Mouse (Mus musculus) MEL (cell line): ENCODE data around the gene Abl1. TPM values are rescaled to one million over a fixed set of nuclear protein-coding genes. Genes with fewer than 3 reads are reported as not detected.
A peak's percentile ranks its signal among the peaks of the same experiment; 100 is the strongest.

ENCODE experiments used
- DNase-seq: peaks from one replicate; pipeline ENCODE4 v3.0.0; 2011; ENCODE audit warnings: low read depth, low spot score
- H3K27ac ChIP-seq: 2 replicates; pipeline ENCODE4 v1.5.1; 2012; ENCODE audit warnings: low read depth, mild to moderate bottlenecking, control low read depth, low read length, moderate library complexity; ENCODE audit not compliant: control insufficient read depth
- H3K27me3 ChIP-seq, 2 experiments: fragments of 150-350 bp in 1 of 2; sonication (generic) in 1 of 2; 2 replicates each; pipeline ENCODE4 v1.6.1; 2012; ENCODE audit warnings: low read length in 2 of 2, mild to moderate bottlenecking in 2 of 2, improper control_type of control experiment in 1 of 2, moderate library complexity in 1 of 2; ENCODE audit not compliant: insufficient read depth in 2 of 2, control insufficient read depth in 1 of 2
- H3K36me3 ChIP-seq, 2 experiments: 2 replicates each; pipeline ENCODE4 v1.6.1; 2012 to 2014; ENCODE audit warnings: low read length in 2 of 2, improper control_type of control experiment in 1 of 2, inconsistent platforms in 1 of 2, mild to moderate bottlenecking in 1 of 2; ENCODE audit not compliant: insufficient read depth in 2 of 2, control insufficient read depth in 1 of 2
- H3K4me1 ChIP-seq, 2 experiments: fragments of 150-350 bp in 1 of 2; sonication (generic) in 1 of 2; 2 replicates each; pipeline ENCODE4 v1.6.1; 2012; ENCODE audit warnings: low read length in 2 of 2, improper control_type of control experiment in 1 of 2, mild to moderate bottlenecking in 1 of 2; ENCODE audit not compliant: insufficient read depth in 2 of 2, control insufficient read depth in 1 of 2
- H3K4me3 ChIP-seq, 2 experiments: fragments of 150-350 bp in 1 of 2; sonication (generic) in 1 of 2; 2 replicates each; pipeline ENCODE4 v1.5.1; 2012; ENCODE audit warnings: low read depth in 2 of 2, low read length in 2 of 2, mild to moderate bottlenecking in 2 of 2, moderate library complexity in 2 of 2, control low read depth in 1 of 2, improper control_type of control experiment in 1 of 2; ENCODE audit not compliant: control insufficient read depth in 1 of 2, insufficient read depth in 1 of 2
- H3K79me2 ChIP-seq: 2 replicates; pipeline ENCODE4 v1.6.1; 2012; ENCODE audit warnings: mild to moderate bottlenecking, low read length, moderate library complexity; ENCODE audit not compliant: control insufficient read depth, poor library complexity, insufficient read depth
- H3K9ac ChIP-seq: 2 replicates; pipeline ENCODE4 v1.6.1; 2012; ENCODE audit warnings: low read depth, mild to moderate bottlenecking, control low read depth, low read length, moderate library complexity; ENCODE audit not compliant: control insufficient read depth, poor library complexity, severe bottlenecking
- H3K9me3 ChIP-seq: fragments of 150-350 bp; sonication (generic); replicated peaks from 2 replicates; pipeline ENCODE4 v1.6.1; 2012; ENCODE audit warnings: mild to moderate bottlenecking, low read length, improper control_type of control experiment, moderate library complexity; ENCODE audit not compliant: insufficient read depth
- CHD1 ChIP-seq: IDR thresholded peaks from 2 replicates; pipeline ENCODE4 v1.6.1; 2012; ENCODE audit warnings: low read depth, mild to moderate bottlenecking, inconsistent platforms, low read length, improper control_type of control experiment
- CTCF ChIP-seq, 3 experiments: IDR thresholded peaks in 2 of 3; conservative IDR thresholded peaks in 1 of 3; 2 replicates each; pipeline ENCODE4 v1.5.1; 2011 to 2012; ENCODE audit warnings: low read length in 3 of 3, low read depth in 2 of 3, mild to moderate bottlenecking in 2 of 3, improper control_type of control experiment in 1 of 3, inconsistent platforms in 1 of 3, mixed read lengths in 1 of 3, moderate library complexity in 1 of 3; ENCODE audit not compliant: control insufficient read depth in 1 of 3, insufficient read depth in 1 of 3, poor library complexity in 1 of 3, severe bottlenecking in 1 of 3
- ELF1 ChIP-seq: IDR thresholded peaks from 2 replicates; pipeline ENCODE4 v1.6.1; 2014; ENCODE audit warnings: low read depth, mild to moderate bottlenecking, inconsistent platforms, low read length, improper control_type of control experiment, moderate library complexity
- ETS1 ChIP-seq: IDR thresholded peaks from 2 replicates; pipeline ENCODE4 v1.6.1; 2012; ENCODE audit warnings: low read depth, mild to moderate bottlenecking, inconsistent platforms, low read length, improper control_type of control experiment, moderate library complexity
- GABPA ChIP-seq: IDR thresholded peaks from 2 replicates; pipeline ENCODE4 v1.6.1; 2012; ENCODE audit warnings: low read depth, mild to moderate bottlenecking, inconsistent platforms, low read length, improper control_type of control experiment, moderate library complexity
- JUND ChIP-seq: IDR thresholded peaks from 2 replicates; pipeline ENCODE4 v1.6.1; 2011; ENCODE audit warnings: low read depth, mild to moderate bottlenecking, improper control_type of control experiment, low read length
- MEF2A ChIP-seq: IDR thresholded peaks from 2 replicates; pipeline ENCODE4 v1.6.1; 2014; ENCODE audit warnings: low read depth, mild to moderate bottlenecking, inconsistent platforms, low read length, improper control_type of control experiment; ENCODE audit not compliant: poor library complexity, insufficient replicate concordance, severe bottlenecking; ENCODE audit errors: extremely low read depth
- NRF1 ChIP-seq: IDR thresholded peaks from 2 replicates; pipeline ENCODE4 v1.6.1; 2014; ENCODE audit warnings: low read depth, mild to moderate bottlenecking, inconsistent platforms, low read length, improper control_type of control experiment, moderate library complexity; ENCODE audit not compliant: poor library complexity, insufficient read depth, severe bottlenecking
- SMC3 ChIP-seq: IDR thresholded peaks from 2 replicates; pipeline ENCODE4 v1.6.1; 2011; ENCODE audit warnings: low read depth, low read length, improper control_type of control experiment
- TAL1 ChIP-seq: IDR thresholded peaks from 2 replicates; pipeline ENCODE4 v1.6.1; 2012; ENCODE audit warnings: mild to moderate bottlenecking, inconsistent platforms, low read length, moderate library complexity, mixed read lengths
- UBTF ChIP-seq: IDR thresholded peaks from 2 replicates; pipeline ENCODE4 v1.6.1; 2012; ENCODE audit warnings: low read depth, mild to moderate bottlenecking, inconsistent platforms, low read length, improper control_type of control experiment, moderate library complexity, borderline replicate concordance; ENCODE audit not compliant: insufficient read depth
- USF1 ChIP-seq: IDR thresholded peaks from 2 replicates; pipeline ENCODE4 v1.6.1; 2014; ENCODE audit warnings: low read depth, mild to moderate bottlenecking, inconsistent platforms, low read length, improper control_type of control experiment, moderate library complexity
- USF2 ChIP-seq, 2 experiments: IDR thresholded peaks; 2 replicates each; pipeline ENCODE4 v1.6.1; 2011 to 2012; ENCODE audit warnings: improper control_type of control experiment in 2 of 2, low read length in 2 of 2, borderline replicate concordance in 1 of 2, inconsistent platforms in 1 of 2, low read depth in 1 of 2, mild to moderate bottlenecking in 1 of 2; ENCODE audit not compliant: insufficient read depth in 1 of 2
- ZC3H11A ChIP-seq: IDR thresholded peaks from 2 replicates; pipeline ENCODE4 v1.6.1; 2012; ENCODE audit warnings: low read depth, mild to moderate bottlenecking, inconsistent platforms, low read length, improper control_type of control experiment
- ZKSCAN1 ChIP-seq: IDR thresholded peaks from 2 replicates; pipeline ENCODE4 v1.6.1; 2012; ENCODE audit warnings: low read depth, mild to moderate bottlenecking, inconsistent platforms, low read length, improper control_type of control experiment, moderate library complexity
- ZMIZ1 ChIP-seq: IDR thresholded peaks from 2 replicates; pipeline ENCODE4 v1.6.1; 2012; ENCODE audit warnings: low read depth, mild to moderate bottlenecking, inconsistent platforms, low read length, improper control_type of control experiment, moderate library complexity
- ZNF384 ChIP-seq: IDR thresholded peaks from 2 replicates; pipeline ENCODE4 v1.6.1; 2012; ENCODE audit warnings: low read depth, mild to moderate bottlenecking, inconsistent platforms, low read length, improper control_type of control experiment
- polyA plus RNA-seq, 2 experiments: library from polyadenylated mRNA; stranded (reverse) in 1 of 2; unstranded in 1 of 2; fragments of >175 nt in 1 of 2; fragments of >200 nt in 1 of 2; gene quantifications; 2 replicates each; pipeline versions ENCODE4 v1.2.1 to v1.2.4; 2012; ENCODE audit warnings: low replicate concordance in 2 of 2, low read depth in 1 of 2; ENCODE audit not compliant: insufficient read length in 2 of 2, insufficient read depth in 1 of 2, missing spikeins in 1 of 2
- total RNA-seq: library from RNA; depleted of rRNA; stranded (reverse); fragments of 300-350 nt; gene quantifications from 2 replicates; pipeline ENCODE4 v1.2.3, GENCODE M21; 2012

The Abl1 gene
- total and polyA plus RNA-seq, 3 experiments = 21.3 to 47.1 TPM; not detected in 1

GRCm38 (mm10) chr2:31769631-31770111, 81.5 kb downstream of the Abl1 start:
- no peak overlapping the region for H3K9ac ChIP-seq
- H3K9me3 ChIP-seq = no peaks in the 10 kb centered on the region
- no peaks in the 10 kb centered on the region for H3K27me3 ChIP-seq
- DNase-seq = peak; percentile 24
- peaks cover 4 to 6% of the 10 kb centered on the region in 2 experiments; a peak in 3 of 4 replicates for H3K4me1 ChIP-seq
- H3K4me3 ChIP-seq = no peak overlapping the region
- H3K36me3 ChIP-seq = peaks cover 0 to 2% of the 10 kb centered on the region in 2 experiments; a peak in 3 of 4 replicates
- H3K27ac ChIP-seq = no peak overlapping the region
- no peak for TF ChIP-seq ETS1
- TF ChIP-seq ELF1 = no peak
- no peak for TF ChIP-seq ZKSCAN1
- TF ChIP-seq TAL1 = no peak
- TF ChIP-seq ZNF384 = no peak
- no peak for TF ChIP-seq USF2 (IDR thresholded peaks at IDR 0.05; ENCODE audit: borderline replicate concordance in 1 of 2, insufficient read depth in 1 of 2, low read depth in 1 of 2, low read length in 2 of 2)
- no peak for TF ChIP-seq MEF2A
- TF ChIP-seq NRF1 = no peak
- no peak for TF ChIP-seq SMC3
- TF ChIP-seq UBTF = no peak
- peaks cover 26% of the 10 kb centered on the region for H3K79me2 ChIP-seq

- no peak overlapping the region for H3K27ac ChIP-seq
- no peak overlapping the region for H3K9ac ChIP-seq
- TF ChIP-seq CHD1 (no peak), JUND (no peak), ETS1 (no peak), MEF2A (no peak), GABPA (no peak), ZC3H11A (no peak), USF1 (no peak), CTCF (IDR thresholded peaks at IDR 0.05 in 2 of 3, conservative IDR thresholded peaks at IDR 0.05 in 1 of 3; ENCODE audit: control insufficient read depth in 1 of 3, insufficient read depth in 1 of 3, low read depth in 2 of 3, low read length in 3 of 3, poor library complexity in 1 of 3, severe bottlenecking in 1 of 3) (no peak), ZMIZ1 (no peak)
- no peaks in the 10 kb centered on the region; a peak in 3 of 4 replicates for H3K36me3 ChIP-seq
- no peaks in the 10 kb centered on the region for H3K27me3 ChIP-seq
- no peak for DNase-seq
- peaks cover 22% of the 10 kb centered on the region for H3K79me2 ChIP-seq
- peaks cover 0 to 3% of the 10 kb centered on the region in 2 experiments; a peak in 1 of 4 replicates for H3K4me1 ChIP-seq
- no peak overlapping the region for H3K4me3 ChIP-seq
- H3K9me3 ChIP-seq = no peaks in the 10 kb centered on the region
Measured at GRCm38 (mm10) chr2:31770781-31771441, 82.7 kb downstream of the Abl1 start.
